Mouse (Mus musculus) heart, embryonic 16.5 days (tissue): ENCODE data around the gene Ap3b1. TPM values are rescaled to one million over a fixed set of nuclear protein-coding genes. Genes with fewer than 3 reads are reported as not detected.

Experiments
- ATAC-seq: fragments of 200-750 bp; cut with Nextera tagmentation; replicated peaks from 2 replicates; pipeline ENCODE4 v1.8.0; 2017; ENCODE audit warnings: moderate number of reproducible peaks; ENCODE audit not compliant: insufficient read depth, low FRiP score; ENCODE audit errors: extremely low read depth
- H3K27ac ChIP-seq: fragments of 300-500 bp; sonication (generic); 2 replicates; pipeline ENCODE4 v1.5.1; 2014; ENCODE audit warnings: mild to moderate bottlenecking, low read length, control low read depth, moderate library complexity
- H3K27me3 ChIP-seq: fragments of 300-500 bp; sonication (generic); 2 replicates; pipeline ENCODE4 v1.6.1; 2014; ENCODE audit warnings: low read length, mixed read lengths; ENCODE audit not compliant: control insufficient read depth, insufficient read depth
- H3K36me3 ChIP-seq: fragments of 300-500 bp; sonication (generic); 2 replicates; pipeline ENCODE4 v1.6.1; 2014; ENCODE audit not compliant: control insufficient read depth, insufficient read depth
- H3K4me1 ChIP-seq: fragments of 300-500 bp; sonication (generic); 2 replicates; pipeline ENCODE4 v1.6.1; 2014; ENCODE audit warnings: low read length, mixed read lengths; ENCODE audit not compliant: control insufficient read depth, insufficient read depth
- H3K4me2 ChIP-seq: fragments of 300-500 bp; sonication (generic); 2 replicates; pipeline ENCODE4 v1.6.1; 2014; ENCODE audit warnings: low read depth, mild to moderate bottlenecking, control low read depth, low read length
- H3K4me3 ChIP-seq: fragments of 300-500 bp; sonication (generic); 2 replicates; pipeline ENCODE4 v1.5.1; 2014; ENCODE audit warnings: mild to moderate bottlenecking, control low read depth, low read length
- H3K9ac ChIP-seq: fragments of 300-500 bp; sonication (generic); 2 replicates; pipeline ENCODE4 v1.6.1; 2014; ENCODE audit warnings: low read length, control low read depth
- H3K9me3 ChIP-seq: fragments of 300-500 bp; sonication (generic); replicated peaks from 2 replicates; pipeline ENCODE4 v1.6.1; 2016; ENCODE audit warnings: low read length; ENCODE audit not compliant: control insufficient read depth
- WGBS: fragments of 180-500 bp; shearing (Covaris S2); extraction: QIAGEN DNeasy Blood & Tissue Kit; methylation state at CpG from one replicate; pipeline ENCODE4 v1.1.7; 2014; 5-methylcytosine and 5-hydroxymethylcytosine counted together
- polyA plus RNA-seq: library from polyadenylated mRNA; unstranded; fragments of >200 nt; fragmentation: Nextera tagmentation; extraction: Ambion mirVana; gene quantifications from 2 replicates; pipeline ENCODE4 v1.2.1, GENCODE M21; 2015

Ap3b1 gene
- polyA plus RNA-seq, 1 experiment from 2014 or later, result 33.3 TPM

DNA sequence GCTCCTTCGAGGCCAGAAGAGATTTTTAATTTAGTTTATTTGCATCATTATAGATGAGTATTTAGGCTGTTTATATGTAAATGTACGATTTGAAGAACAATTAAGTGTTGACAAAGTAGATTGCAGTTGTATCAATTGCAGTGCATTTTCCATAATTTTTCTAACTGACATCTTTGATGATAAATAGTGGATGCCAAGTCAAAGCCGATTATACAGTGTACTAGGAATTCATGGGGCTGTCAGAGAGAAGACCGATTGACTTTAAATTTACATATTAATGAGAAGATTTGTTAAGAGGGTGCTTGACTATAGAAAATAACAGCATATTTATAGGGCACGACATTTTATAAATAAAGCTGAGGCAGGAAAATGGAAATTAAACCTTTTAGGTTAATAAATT lies 64.8 kb downstream of the Ap3b1 start:
- Histone ChIP-seq H3K9me3 (no peaks in the 10 kb centered on the region), H3K27ac (no peak overlapping the region), H3K36me3 (0 out of 2 replicates have a peak, but pooled peaks cover 3% of the 10 kb centered on the region), H3K4me3 (no peak overlapping the region), H3K27me3 (no peaks in the 10 kb centered on the region), H3K4me2 (no peak overlapping the region), H3K4me1 (no peaks in the 10 kb centered on the region), H3K9ac (no peak overlapping the region)
- ATAC-seq, result no peak
- WGBS, result 87% methylated on average over 5 of the region's 5 CpGs

DNA sequence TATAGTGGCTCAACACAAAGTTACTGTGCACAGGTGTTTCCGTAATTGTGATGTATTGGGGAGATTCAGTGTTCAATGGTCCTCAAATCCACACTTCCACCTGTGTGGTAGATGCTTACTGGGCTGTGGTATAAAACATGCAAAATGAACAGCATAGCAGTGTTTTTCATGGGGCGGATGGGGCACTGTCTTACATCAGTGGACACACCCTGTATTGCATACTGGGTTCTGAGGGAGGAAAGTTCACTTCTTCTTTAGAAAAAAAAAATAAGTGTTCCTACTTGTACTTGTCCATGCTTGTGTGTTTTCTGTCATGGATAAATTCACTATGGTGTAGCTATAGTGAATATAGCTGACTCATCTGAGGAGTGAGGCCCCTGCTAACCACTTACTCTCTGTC lies 70.8 kb downstream of the Ap3b1 start:
- H3K9me3 ChIP-seq, result peaks cover 3% of the 10 kb centered on the region; the same call in 1 of the 2 replicates
- H3K4me3 ChIP-seq, result no peak overlapping the region
- 90% methylated on average over 2 of the region's 2 CpGs for WGBS
- H3K9ac ChIP-seq, result no peak overlapping the region
- H3K4me2 ChIP-seq, result no peak overlapping the region
- peaks cover 11% of the 10 kb centered on the region for H3K36me3 ChIP-seq
- H3K27me3 ChIP-seq, result no peaks in the 10 kb centered on the region
- ATAC-seq, result no peak
- no peaks in the 10 kb centered on the region for H3K4me1 ChIP-seq
- no peak overlapping the region for H3K27ac ChIP-seq

DNA sequence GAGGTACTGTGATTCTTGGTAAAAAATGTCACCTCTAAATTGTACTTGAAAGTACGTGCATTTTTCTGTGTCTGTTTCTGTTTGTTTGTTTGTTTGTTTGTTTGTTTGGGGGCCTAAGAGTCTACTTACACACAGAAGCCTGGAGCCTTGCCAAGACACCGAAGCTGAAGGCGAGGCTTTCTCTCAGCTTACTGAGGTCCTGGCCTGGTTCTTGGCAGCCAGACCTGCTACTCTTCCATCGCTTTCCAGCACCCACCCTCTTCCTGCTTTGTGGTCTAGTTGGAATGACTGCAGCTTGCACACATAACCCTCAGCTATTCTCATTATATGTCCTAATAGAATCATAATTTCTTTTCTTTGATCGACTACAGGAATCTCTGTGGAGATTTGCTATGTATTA lies 80.6 kb downstream of the Ap3b1 start:
- Histone ChIP-seq H3K9me3 (no peaks in the 10 kb centered on the region), H3K27ac (no peak overlapping the region)
- no peak for ATAC-seq

DNA sequence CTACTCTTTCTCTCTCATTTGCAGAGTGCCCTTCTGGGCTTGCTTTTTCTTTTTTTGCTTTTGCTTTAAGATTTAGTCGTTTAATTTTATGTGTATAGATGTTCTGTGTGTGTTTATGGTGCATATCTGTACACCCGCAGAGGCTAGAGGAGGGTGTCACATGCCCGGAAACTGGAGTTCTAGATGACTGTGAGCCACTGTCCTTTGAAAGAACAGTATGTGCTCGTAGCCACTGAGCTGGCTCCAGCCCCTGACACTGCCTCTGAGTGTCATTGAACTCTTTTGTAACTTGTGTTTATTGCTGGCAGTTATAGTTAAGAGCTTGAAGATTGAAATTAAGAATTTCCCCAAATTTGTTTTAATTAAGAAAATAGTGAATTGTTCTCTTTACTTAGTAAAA lies 82.4 kb downstream of the Ap3b1 start:
- Histone ChIP-seq H3K27ac (no peak overlapping the region), H3K4me2 (no peak overlapping the region), H3K9me3 (no peaks in the 10 kb centered on the region), H3K4me1 (peaks cover 3% of the 10 kb centered on the region; the same call in 1 of the 2 replicates), H3K36me3 (peaks cover 12% of the 10 kb centered on the region), H3K27me3 (no peaks in the 10 kb centered on the region), H3K9ac (no peak overlapping the region), H3K4me3 (no peak overlapping the region)
- WGBS, result 75% methylated on average over 4 of the region's 4 CpGs
- no peak for ATAC-seq

More for the DNA sequence above, 80.6 kb downstream of the Ap3b1 start:
- Histone ChIP-seq H3K4me2 (no peak overlapping the region), H3K36me3 (peaks cover 6% of the 10 kb centered on the region), H3K4me1 (peaks cover 3% of the 10 kb centered on the region; the same call in 1 of the 2 replicates), H3K27me3 (no peaks in the 10 kb centered on the region), H3K4me3 (no peak overlapping the region), H3K9ac (no peak overlapping the region)
- 48% methylated on average over 5 of the region's 5 CpGs for WGBS

DNA sequence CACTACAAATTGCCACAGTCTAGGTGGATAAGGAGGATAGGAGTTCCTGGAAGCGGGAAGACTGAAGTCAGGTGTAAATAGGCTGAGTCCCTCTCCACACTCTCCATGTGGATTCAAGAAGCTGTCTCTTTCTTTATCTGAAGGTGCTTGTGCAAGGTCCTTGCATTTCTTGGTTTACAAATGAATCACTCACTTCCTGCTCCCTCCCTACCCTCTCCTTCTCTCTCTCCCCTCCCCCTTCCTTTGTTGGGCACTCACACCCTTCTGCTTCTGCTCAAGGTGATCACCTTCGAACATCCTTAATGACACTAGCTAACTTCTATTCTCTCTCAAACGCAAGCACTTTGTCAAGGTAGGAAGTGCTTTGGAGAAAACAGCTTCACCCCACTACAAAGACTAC lies 84.7 kb downstream of the Ap3b1 start:
- H3K4me3 ChIP-seq, result no peak overlapping the region
- no peaks in the 10 kb centered on the region for H3K9me3 ChIP-seq
- 66% methylated on average over 3 of the region's 3 CpGs for WGBS
- no peak overlapping the region for H3K4me2 ChIP-seq
- ATAC-seq, result no peak
- H3K4me1 ChIP-seq, result peaks cover 3% of the 10 kb centered on the region; the same call in 1 of the 2 replicates
- H3K36me3 ChIP-seq, result peaks cover 17% of the 10 kb centered on the region
- H3K9ac ChIP-seq, result no peak overlapping the region
- H3K27me3 ChIP-seq, result no peaks in the 10 kb centered on the region
- H3K27ac ChIP-seq, result no peak overlapping the region

DNA sequence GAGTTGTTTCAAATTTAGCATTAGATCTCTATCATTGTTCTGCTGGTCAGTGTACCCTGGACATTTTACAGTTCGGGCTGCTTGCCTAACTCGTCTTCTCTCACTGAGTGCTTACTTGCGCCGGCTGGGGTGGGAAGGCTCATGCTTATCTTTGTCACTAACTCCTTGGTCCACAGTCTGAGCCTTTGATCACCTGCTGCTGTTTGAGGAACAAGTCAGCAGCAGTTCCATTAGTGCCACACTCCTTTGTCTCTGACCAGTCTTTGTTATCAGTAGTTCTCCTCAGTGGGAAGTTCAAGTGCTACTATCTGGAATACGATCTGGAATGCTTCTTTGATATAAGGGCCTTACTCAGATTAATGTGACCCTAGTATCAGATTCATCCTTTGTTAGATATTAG lies 86.3 kb downstream of the Ap3b1 start:
- Histone ChIP-seq H3K4me3 (no peak overlapping the region), H3K27ac (no peak overlapping the region), H3K9me3 (no peaks in the 10 kb centered on the region), H3K9ac (no peak overlapping the region), H3K27me3 (no peaks in the 10 kb centered on the region), H3K4me1 (no peaks in the 10 kb centered on the region), H3K36me3 (peaks cover 20% of the 10 kb centered on the region), H3K4me2 (no peak overlapping the region)
- 65% methylated on average over 5 of the region's 5 CpGs for WGBS
- no peak for ATAC-seq

DNA sequence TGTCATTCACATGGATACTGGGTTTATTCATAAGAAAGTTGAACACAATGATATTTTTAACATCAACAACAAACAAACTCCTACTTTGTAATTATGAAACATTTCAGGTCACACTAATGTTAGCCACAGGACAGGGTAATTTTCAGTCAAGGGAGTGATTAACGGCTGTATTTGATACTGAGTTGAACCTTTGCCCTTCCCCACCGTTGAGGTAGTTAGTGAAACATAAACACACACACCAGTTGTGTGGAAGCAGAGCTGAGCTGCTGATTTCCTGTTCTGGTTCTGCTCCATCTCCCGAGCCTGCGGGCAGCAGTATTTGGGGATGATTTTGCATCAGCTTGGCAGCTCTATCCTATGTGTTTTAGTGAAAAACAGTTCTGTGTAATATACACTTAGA lies 88.2 kb downstream of the Ap3b1 start:
- H3K27ac ChIP-seq, result no peak overlapping the region
- no peaks in the 10 kb centered on the region for H3K27me3 ChIP-seq
- no peak for ATAC-seq
- no peak overlapping the region for H3K4me3 ChIP-seq
- no peaks in the 10 kb centered on the region for H3K4me1 ChIP-seq
- no peaks in the 10 kb centered on the region for H3K9me3 ChIP-seq
- no peak overlapping the region for H3K4me2 ChIP-seq
- 61% methylated on average over 4 of the region's 4 CpGs for WGBS
- no peak overlapping the region for H3K9ac ChIP-seq
- H3K36me3 ChIP-seq, result peaks cover 16% of the 10 kb centered on the region

DNA sequence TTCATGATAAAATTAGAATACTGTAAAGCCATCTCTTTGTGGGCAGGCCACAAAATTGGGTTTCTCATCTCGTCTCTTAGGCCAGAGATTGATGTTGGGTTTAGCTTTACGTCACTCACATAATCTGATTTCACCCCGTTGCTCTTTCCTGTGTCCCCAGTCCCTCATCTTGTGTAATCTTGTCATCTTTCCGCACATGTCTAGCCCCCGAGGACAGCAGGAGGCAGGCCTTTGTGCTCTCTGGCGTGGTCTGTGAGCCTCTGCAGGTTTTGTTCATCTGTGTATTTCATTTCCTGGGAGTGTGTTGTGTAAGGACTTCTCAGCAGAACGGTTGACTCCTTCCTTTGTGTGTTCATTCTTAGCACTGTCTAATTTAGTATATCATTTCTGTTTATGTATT lies 90.8 kb downstream of the Ap3b1 start:
- Histone ChIP-seq H3K27ac (no peak overlapping the region), H3K9ac (no peak overlapping the region), H3K36me3 (peaks cover 14% of the 10 kb centered on the region), H3K4me3 (no peak overlapping the region), H3K9me3 (no peaks in the 10 kb centered on the region), H3K4me2 (no peak overlapping the region), H3K4me1 (no peaks in the 10 kb centered on the region), H3K27me3 (no peaks in the 10 kb centered on the region)
- WGBS, result 63% methylated on average over 7 of the region's 7 CpGs
- ATAC-seq, result no peak

DNA sequence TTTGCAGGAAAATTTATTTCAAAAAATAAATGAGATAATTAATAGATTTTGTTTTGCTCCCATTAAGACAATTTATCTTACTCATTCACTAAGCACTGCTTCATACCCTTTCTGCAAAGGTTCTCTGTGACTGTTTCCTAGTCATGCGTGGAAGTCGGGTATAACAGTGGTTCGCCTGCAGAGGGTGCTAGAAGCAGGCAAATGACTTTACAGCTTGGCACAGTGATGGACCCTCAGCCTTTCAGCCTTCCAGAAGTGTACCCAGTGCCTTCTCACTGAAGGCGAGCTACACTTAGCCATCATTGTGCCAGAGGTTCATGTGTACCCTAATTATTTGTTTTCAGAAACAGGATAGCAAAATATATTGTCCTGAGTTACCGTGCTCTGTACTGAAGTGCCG lies 92.5 kb downstream of the Ap3b1 start:
- Histone ChIP-seq H3K4me3 (no peak overlapping the region), H3K36me3 (peaks cover 8% of the 10 kb centered on the region), H3K4me2 (no peak overlapping the region), H3K9ac (no peak overlapping the region), H3K9me3 (no peaks in the 10 kb centered on the region), H3K4me1 (no peaks in the 10 kb centered on the region), H3K27me3 (no peaks in the 10 kb centered on the region), H3K27ac (no peak overlapping the region)
- WGBS, result 63% methylated on average over 6 of the region's 6 CpGs
- ATAC-seq, result no peak

DNA sequence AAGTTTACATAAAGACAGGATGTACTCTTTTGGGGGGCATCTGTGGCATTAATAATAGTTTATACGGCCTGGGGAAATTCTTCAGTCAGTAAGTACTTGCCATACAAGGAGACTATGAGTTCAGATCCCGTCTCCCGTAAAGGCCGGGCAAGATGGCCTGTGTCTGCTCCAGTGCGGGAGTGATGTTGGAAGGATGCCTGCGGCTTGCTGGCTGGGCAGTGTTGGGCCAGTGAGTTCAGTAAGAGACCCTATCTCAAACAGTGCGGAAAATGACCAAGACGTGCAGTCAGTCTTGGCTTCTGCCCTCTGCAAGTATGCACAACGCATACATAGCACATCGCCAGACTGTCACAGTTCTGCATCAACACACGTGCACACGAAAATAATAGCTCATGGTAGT lies 95.4 kb downstream of the Ap3b1 start:
- Histone ChIP-seq H3K9ac (no peak overlapping the region), H3K4me1 (no peaks in the 10 kb centered on the region), H3K4me3 (no peak overlapping the region), H3K9me3 (no peaks in the 10 kb centered on the region), H3K4me2 (no peak overlapping the region), H3K27ac (no peak overlapping the region), H3K27me3 (no peaks in the 10 kb centered on the region), H3K36me3 (0 out of 2 replicates have a peak, but pooled peaks cover 4% of the 10 kb centered on the region)
- 90% methylated on average over 12 of the region's 12 CpGs for WGBS
- ATAC-seq, result no peak
